Comparison of ENCODE assay signal across 9 mouse cellular contexts in the genomic region with DNA sequence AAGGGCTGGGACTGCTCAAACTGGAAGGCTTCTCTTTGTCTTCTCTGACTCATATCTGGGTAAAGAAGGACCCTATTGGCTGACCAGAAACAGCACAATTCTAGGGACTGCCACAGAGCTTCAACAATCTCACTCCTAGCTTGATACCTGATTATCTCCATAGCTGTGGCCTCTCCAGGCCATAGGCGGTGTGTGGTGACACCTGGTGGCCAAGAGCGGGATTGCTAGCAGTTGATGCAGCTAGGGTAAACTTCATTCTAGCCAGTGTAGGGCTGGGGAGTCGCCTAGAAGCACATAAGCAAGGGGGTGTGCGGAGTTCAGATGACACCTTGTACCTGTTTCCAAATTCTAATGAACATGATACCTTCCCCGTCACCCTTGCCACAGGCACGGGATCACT.
A peak's percentile ranks its signal among the peaks of the same experiment; 100 is the strongest.
DNase-seq lines count a peak whose midpoint lies in the region; ATAC-seq lines count a peak whose summit lies in the region.
"Had no signal": no experiment of that assay in that cellular context is flagged by ENCODE, and none has a peak within 500 bp of the region (broad histone marks: within the 10 kb centered on the region; RNA-seq: fewer than 3 reads in every experiment).

No protein-coding gene starts in this region.

- H3K4me2 ChIP-seq in hindbrain, embryonic 15.5 days: no peak overlapping the region
- H3K4me2 ChIP-seq: limb, embryonic 13.5 days had no signal

- H3K27ac ChIP-seq in hindbrain, embryonic 15.5 days (replicated peaks): no peak overlapping the region
- H3K27ac ChIP-seq: limb, embryonic 13.5 days had no signal

- DNase-seq in MEL-GATA-1-ER (ENCODE audit: extremely low read depth, low read depth): peak; percentile 41
- peak; percentile 80 for DNase-seq in cerebellum, adult 11-12 months
- DNase-seq in frontal cortex, adult 2 months (ENCODE audit: extremely low spot score in 1 of 2, low spot score in 1 of 2): peak; percentile 79 to 99
- peak; percentile 92 to 94 for DNase-seq in layer of hippocampus, postnatal 36 days
- DNase-seq in retina, postnatal 7 days (ENCODE audit: low read depth, low spot score): peak; percentile 73
- peak; percentile 74 for DNase-seq in urinary bladder, adult 2 months (ENCODE audit: low spot score)

- 3% methylated on average over 6 of the region's 6 CpGs for WGBS in hindbrain, embryonic 15.5 days

- peaks cover 2% of the 10 kb centered on the region; the same call in 1 of the 2 replicates for H3K27me3 ChIP-seq in hindbrain, embryonic 15.5 days

- no peak overlapping the region for H3K9ac ChIP-seq in hindbrain, embryonic 15.5 days
- H3K9ac ChIP-seq: limb, embryonic 13.5 days had no signal

- no peaks in the 10 kb centered on the region for H3K36me3 ChIP-seq in hindbrain, embryonic 15.5 days
- H3K36me3 ChIP-seq: limb, embryonic 13.5 days had no signal

- H3K4me3 ChIP-seq in hindbrain, embryonic 15.5 days: no peak overlapping the region
- H3K4me3 ChIP-seq: limb, embryonic 13.5 days had no signal

- peaks cover 25% of the 10 kb centered on the region for H3K4me1 ChIP-seq in hindbrain, embryonic 15.5 days (replicated peaks)

- peak; percentile 12; the same call in 1 of the 2 replicates for ATAC-seq in hindbrain, embryonic 15.5 days (ENCODE audit: low FRiP score, low read depth)
- ATAC-seq in megakaryocyte, adult 5-6 weeks (ENCODE audit: poor library complexity, severe bottlenecking): peak; percentile 89

- no peaks in the 10 kb centered on the region for H3K9me3 ChIP-seq in hindbrain, embryonic 15.5 days
- H3K9me3 ChIP-seq: limb, embryonic 13.5 days had no signal

Comparison
In these comparisons a context has a peak if more than half of its experiments do, and no peak if none do; other contexts are left out.
1. DNase-seq: peak in every context shown above with its lines; median percentile 93 in layer of hippocampus, postnatal 36 days; 89 in frontal cortex, adult 2 months; 80 in cerebellum, adult 11-12 months; 74 in urinary bladder, adult 2 months; 73 in retina, postnatal 7 days; 41 in MEL-GATA-1-ER.